Mouse (Mus musculus) lung, postnatal 0 days (tissue): Measurements from ENCODE around the gene Cdkal1.

ENCODE experiments used
- CTCF ChIP-seq: IDR thresholded peaks from 2 replicates; pipeline ENCODE4 v1.5.1; 2016; ENCODE audit warnings: antibody characterized with exemption, mild to moderate bottlenecking
- EP300 ChIP-seq: IDR thresholded peaks from 2 replicates; pipeline ENCODE4 v1.6.1; 2016; ENCODE audit warnings: antibody characterized with exemption, mild to moderate bottlenecking, control low read depth

DNA sequence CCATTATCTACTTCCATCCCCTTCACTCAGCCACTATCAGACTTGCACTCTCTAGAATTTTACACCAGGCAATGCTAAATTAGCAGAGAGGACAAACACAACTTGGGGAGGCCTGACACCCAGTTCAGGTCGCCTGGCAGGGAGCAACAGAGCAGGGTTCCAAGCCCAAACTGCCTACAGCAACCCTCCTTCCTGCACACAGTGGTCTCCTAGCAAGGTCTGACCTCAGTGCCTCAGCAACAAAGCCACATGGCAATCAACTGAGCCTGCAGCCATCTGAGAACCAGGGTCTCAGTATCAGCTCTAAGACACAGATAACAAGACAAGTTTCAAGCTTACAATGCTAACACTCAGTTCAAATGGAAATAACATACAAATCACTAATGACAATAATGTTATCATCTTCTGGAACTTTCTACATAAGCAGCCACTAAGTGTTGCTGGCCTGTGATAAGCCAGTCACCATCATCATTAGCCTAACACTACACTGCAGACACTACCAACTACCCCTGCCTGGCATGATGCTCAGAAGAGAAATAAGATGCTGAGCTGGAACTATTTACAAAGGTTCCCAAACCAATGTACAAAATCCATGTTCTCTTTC lies 231.7 kb downstream of the Cdkal1 start:
- no peak for TF ChIP-seq CTCF
- TF ChIP-seq EP300, result no peak
